Mouse (Mus musculus) T-helper 17 cell (primary cell): ENCODE measurements around the gene Unc79.

ENCODE experiments used
- in situ Hi-C, 2 experiments: fragments of 300-600 bp; cut with MboI, MseI; formaldehyde crosslinking; loops; 1 replicate in 1 of 2; 2 replicates in 1 of 2; pipeline ENCODE4 v1.15.1; 2025; ENCODE audit warnings: high pct_unique_total_duplicates in 2 of 2

The Unc79 gene

GRCm38 (mm10) chr12:102948778-102949394 lies at the start of gene Unc79:
TSS of gene Unc79 (plus strand) at chr12:102948859.
- in situ Hi-C loops, result loop anchor here in 1 of 2 experiments (10.0 kb wide), 1 partner anchor 404 kb away; no protein-coding TSS in a partner anchor

DNA sequence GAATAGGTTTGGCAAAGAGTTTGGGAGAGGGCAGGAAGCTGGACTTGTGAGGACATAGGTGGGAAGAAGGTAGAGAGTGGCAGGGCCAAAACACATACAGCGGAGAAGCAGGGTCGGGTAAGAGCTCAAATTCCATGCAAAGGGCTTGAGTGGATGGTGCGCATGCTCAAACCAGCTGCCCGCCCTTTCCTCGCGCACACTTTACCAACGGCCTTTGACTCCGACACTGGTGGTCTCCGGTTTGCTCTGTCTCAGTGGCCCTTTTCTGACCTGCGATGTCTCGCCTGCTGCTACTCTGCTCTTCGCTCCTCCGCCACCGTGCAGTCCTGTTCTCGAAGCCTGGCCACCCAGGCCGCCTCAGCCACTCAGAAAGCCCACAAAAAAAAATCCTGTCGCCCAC lies 49.6 kb upstream of the Unc79 start, which contains the start of gene Cox8c:
Cox8c (plus strand) TSS at position 226 of the 400 bp plus-strand sequence.
- in situ Hi-C loops, result no loop called here

DNA sequence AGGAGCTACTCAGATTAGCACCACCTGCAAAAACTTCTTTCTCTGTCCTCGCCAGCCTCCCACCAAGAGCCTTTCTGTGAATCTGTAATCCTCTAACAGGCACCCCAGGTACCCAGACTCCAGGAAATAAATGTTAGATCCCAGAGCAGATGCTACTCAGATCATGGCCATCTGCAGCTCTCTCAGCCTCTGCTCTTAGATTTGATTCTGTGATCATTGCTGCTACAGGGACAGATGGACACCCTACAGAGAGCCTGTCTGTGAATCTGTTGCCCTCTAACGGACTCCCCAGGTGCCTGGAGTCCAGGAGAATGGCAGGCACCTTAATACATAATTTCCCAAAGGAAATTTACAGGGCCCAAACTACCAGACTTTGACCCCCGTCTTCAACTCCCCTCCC lies 40.5 kb upstream of the Unc79 start:
- in situ Hi-C loops, result no loop called here

- in situ Hi-C loops, result loop anchor here in 1 of 2 experiments (5.0 to 10.0 kb wide), 2 partner anchors 81 to 1989 kb away; no protein-coding TSS in a partner anchor
These were observed 32.6 kb upstream of the Unc79 start for GRCm38 (mm10) chr12:102916073-102916472.

- in situ Hi-C loops, result no loop called here
These were observed 18.9 kb upstream of the Unc79 start for GRCm38 (mm10) chr12:102929764-102930163.

- in situ Hi-C loops, result no loop called here
These were observed 18.3 kb upstream of the Unc79 start for GRCm38 (mm10) chr12:102930335-102930734.

DNA sequence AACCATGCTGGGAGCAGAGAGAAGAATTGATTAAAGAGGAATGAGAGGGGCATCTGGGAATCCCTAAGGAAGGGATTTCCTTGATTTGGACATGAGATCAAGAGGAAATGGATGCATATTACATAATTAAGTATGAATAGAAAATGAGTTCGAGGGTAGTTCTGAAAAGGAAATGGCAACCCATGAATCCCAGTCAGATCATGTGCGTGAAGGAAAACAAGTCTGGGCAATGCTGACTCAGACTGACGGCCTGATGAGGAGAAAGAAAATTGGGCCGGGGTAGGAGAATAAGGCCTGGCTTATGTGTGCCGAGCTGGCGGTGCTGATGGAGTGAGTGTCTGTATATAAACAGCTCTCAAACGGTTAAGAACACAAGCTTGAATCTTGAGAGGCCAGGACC lies 17.9 kb upstream of the Unc79 start:
- in situ Hi-C loops, result no loop called here

DNA sequence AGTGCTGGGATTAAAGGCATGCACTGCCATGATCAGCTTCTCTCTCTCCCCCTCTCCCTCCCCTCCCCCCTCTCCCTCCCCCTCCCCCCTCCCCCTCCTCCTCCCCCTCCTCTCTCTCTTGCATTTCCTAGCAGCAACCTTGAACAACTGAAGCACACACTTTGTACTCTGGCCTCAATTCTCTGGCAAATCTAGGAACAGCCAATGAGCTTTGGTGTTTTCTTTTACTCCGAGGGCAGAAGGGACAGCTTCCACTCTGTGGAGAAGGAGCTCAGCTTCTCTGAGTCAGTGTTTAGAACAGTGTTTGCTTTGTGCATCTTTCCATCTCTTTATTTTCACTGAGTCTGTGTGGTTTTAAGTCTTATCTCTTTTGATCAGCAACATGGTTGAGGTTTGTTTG lies 12.8 kb upstream of the Unc79 start:
- in situ Hi-C loops, result no loop called here

- in situ Hi-C loops, result loop anchor here in 1 of 2 experiments (10.0 kb wide), 1 partner anchor 401 kb away; no protein-coding TSS in a partner anchor
These were observed 3.1 kb upstream of the Unc79 start for GRCm38 (mm10) chr12:102945571-102945970.

DNA sequence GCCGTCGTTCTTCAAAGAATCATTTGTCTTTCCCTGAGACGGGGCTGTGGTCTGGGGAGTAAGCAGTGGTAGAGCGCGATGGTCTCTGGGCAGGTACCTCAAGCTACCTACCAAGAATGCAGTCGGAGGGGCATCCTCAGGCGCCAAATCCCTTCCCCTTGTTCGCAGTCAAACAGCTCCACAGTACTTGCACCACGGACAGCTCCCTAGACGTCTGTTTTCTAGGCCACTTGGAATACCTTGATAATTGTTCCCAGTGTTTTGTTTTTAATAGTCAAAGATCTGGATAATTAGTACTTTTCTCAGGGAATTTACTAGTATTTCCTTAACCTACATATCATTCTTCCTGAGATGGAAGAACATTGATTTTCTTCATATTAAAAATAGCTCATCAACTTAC lies 833 bp upstream of the Unc79 start:
- in situ Hi-C loops, result loop anchor here in 1 of 2 experiments (10.0 kb wide), 1 partner anchor 403 kb away; no protein-coding TSS in a partner anchor

DNA sequence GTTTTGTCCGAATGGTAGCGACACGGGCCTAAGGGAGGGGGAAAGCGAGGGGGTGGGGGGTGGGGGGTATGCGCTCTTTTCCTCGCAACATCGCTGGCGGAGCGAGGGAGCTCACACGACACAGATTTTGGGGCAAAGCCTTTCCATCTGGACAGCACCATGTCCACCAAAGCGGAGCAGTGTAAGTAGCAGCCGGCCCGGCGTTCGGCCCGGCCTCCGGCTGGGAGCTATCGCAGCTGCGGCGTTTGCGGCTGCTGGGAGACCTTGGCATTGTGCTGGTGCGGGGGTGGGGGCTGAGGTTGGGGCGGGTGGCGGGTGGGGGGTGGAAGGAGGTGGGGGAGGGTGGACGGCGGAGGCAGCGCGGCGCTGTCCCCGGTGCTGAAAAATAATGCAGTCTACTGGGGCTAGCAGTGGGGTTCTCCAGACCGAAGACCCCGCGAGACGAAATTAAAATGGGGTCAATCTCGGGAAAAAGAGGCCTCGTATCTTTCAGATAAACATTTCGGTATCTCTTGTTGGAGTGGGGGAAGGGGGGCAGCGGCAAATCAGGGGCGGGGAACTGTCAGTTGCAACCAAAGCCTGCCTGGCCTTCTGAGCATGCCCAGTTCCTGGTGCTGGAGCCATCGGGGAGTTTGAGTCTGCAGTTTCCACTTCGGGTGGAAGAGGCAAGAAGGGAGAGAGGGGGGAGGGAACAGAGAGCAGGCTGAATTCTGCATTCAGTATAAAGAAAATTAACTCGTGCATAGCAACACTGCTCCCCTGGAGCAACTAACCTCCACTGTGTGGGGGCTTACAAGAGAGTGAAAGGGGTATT lies 943 bp downstream of the Unc79 start:
- in situ Hi-C loops, result loop anchor here in 1 of 2 experiments (10.0 kb wide), 1 partner anchor 405 kb away; no protein-coding TSS in a partner anchor

- in situ Hi-C loops, result no loop called here
These were observed 11.6 kb downstream of the Unc79 start for GRCm38 (mm10) chr12:102960051-102960775.

DNA sequence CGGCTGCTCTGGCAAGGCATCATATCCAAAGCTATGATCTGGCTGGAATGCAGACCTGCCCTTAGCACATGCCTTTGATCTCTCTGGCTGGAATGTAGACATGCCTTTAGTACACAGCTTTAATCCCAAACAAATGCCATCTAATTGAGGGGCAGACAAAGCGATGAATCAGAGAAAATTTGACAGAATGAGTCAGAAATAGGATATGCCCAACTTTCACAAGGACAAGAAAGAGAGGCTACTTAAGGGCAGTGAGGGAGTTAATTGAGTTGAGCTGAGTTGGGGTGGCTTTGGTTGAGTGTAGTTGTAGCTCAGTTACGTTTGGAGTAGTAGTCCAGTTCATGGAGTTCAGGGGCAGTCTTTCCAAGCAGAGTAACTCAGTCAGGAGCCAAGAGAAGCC lies 12.4 kb downstream of the Unc79 start:
- in situ Hi-C loops, result no loop called here

- in situ Hi-C loops, result no loop called here
These were observed 15.8 kb downstream of the Unc79 start for GRCm38 (mm10) chr12:102964486-102964885.

DNA sequence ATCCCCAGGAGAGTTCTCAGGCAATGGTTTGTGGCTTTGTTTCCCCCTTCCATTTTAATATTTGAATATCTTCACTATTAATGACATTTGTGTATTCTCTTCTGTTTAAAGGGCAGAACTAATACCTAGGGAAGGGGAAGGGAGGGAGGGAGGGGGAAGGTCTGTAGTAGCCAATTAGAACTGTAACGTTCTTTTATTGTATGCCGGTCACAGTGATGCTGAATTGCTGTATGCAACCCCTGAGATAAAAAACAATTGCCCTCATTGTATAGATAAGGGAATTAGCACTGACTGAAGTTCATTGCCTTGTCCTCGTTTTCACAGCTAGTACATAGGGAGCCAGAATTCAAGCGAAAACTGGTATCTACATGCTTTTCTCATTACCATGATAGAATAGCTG lies 31.9 kb downstream of the Unc79 start:
- in situ Hi-C loops, result no loop called here

GRCm38 (mm10) chr12:102981543-102981942 lies 32.9 kb downstream of the Unc79 start:
- in situ Hi-C loops, result no loop called here

DNA sequence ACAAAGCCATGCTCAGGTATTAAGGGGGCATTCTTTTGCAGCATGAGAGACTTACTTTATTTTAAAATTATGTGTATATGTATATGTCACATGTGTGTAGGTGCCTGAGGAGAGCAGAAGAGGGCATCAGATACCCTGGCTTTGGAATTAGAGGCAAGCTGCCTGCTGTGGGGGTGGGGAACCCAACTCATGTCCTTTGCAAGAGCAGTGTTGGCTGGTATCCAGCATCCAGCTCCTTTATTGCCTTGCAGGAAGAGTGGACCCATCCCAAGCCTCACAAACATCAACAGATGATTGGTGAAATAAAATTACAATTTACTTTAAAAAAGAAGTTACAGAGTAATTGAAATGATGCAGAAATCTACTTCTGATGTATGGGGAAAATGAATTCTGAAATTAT lies 36.7 kb downstream of the Unc79 start:
- in situ Hi-C loops, result no loop called here

- in situ Hi-C loops, result no loop called here
These were observed 39.1 kb downstream of the Unc79 start for GRCm38 (mm10) chr12:102987736-102988135.

GRCm38 (mm10) chr12:103008491-103008890 lies 59.8 kb downstream of the Unc79 start:
- in situ Hi-C loops, result no loop called here

- in situ Hi-C loops, result no loop called here
These were observed 69.5 kb downstream of the Unc79 start for GRCm38 (mm10) chr12:103018161-103018560.

DNA sequence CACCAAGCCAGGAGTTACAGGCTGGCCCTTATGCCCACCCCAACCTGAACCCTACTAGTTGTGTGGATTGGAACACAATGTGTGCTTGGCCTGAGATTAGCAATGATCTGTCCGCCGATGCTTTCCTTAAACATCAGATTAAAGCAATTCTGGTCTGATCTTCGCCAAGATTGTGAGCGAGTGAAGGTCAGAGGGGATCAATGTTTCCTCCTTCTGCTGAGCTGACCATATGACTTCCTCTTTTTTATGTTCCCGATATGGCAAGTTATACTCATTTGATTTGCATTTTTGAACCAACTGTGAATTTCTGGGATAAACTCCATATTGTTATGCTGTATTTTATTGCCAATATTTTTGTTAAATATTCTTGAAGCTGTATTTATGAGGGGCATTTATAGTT lies 88.0 kb downstream of the Unc79 start:
- in situ Hi-C loops, result no loop called here

DNA sequence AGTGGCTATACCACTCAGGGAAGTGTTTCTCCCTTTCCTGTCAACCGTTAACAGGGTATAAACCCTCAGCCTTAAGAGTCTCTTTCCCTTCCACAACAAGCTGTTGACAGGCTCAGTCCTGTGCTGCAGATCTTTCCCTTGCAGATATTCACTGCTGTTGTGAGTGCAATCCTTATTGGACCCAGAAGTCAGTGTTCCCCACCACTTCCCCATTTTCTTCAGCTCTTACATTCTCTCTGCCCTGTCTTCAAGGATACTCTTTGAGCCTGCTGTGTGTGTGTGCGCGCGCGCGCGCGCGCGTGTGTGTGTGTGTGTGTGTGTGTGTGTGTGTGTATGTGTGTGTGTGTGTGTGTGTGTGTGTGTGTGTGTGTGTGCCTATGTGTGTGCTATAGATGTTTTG lies 90.7 kb downstream of the Unc79 start:
- in situ Hi-C loops, result no loop called here
